Mouse (Mus musculus) heart, postnatal 36 days (tissue): ENCODE results near the gene Slc25a41. TPM values are rescaled to one million over a fixed set of nuclear protein-coding genes. Genes with fewer than 3 reads are reported as not detected.
A peak's percentile ranks its signal among the peaks of the same experiment; 100 is the strongest.
"Not testable (repeated sequence)": the region's sequence is repeated elsewhere in the genome, so short reads cannot be mapped to it uniquely, and the experiment has no call there.

Experiments
- DNase-seq, 2 experiments: peaks; one replicate each; pipeline ENCODE4 v3.0.0; 2021 to 2022
- intact Hi-C: fragments of 180-260 bp; cut with DNase I; formaldehyde crosslinking; loops from one replicate; pipeline ENCODE4 v1.15.1; 2025
- total RNA-seq, 2 experiments: library from RNA; stranded (reverse); gene quantifications; 2 replicates each; pipeline ENCODE4 v1.2.3; 2021

Gene Slc25a41
- total RNA-seq, 2 experiments from 2014 or later, result not detected

DNA sequence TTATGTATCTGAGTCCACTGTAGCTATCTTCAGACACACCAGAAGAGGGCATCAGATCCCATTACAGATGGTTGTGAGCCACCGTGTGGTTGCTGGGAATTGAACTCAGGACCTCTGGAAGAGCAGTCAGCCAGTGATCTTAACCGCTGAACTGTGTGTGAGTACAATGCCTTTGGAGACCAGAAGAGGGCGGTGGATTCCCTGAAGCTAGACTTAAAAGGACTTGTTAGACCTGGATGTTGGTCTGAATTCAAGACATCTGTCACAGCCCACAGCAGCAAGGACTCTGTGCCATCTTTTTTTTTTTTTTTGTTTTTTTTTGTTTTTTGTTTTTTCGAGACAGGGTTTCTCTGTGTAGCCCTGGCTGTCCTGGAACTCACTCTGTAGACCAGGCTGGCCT lies 10.2 kb upstream of the Slc25a41 start:
- DNase-seq, intact Hi-C loops: not testable (repeated sequence)

- intact Hi-C loops, result no loop called here
- no peak for DNase-seq
These were observed 7.4 kb upstream of the Slc25a41 start for GRCm38 (mm10) chr17:57048816-57049215.

GRCm38 (mm10) chr17:57047406-57047805 lies 6.0 kb upstream of the Slc25a41 start:
- no peak for DNase-seq
- intact Hi-C loops, result no loop called here

- intact Hi-C loops, result no loop called here
These were observed 2.5 kb downstream of the Slc25a41 start for GRCm38 (mm10) chr17:57038978-57039377.

GRCm38 (mm10) chr17:57032854-57033253 lies 8.6 kb downstream of the Slc25a41 start:
- no peak for DNase-seq
- intact Hi-C loops, result loop anchor here (1.0 kb wide), 1 partner anchor 26 kb away; the partner anchor contains the start of genes Crb3 and Slc25a23

More at GRCm38 (mm10) chr17:57038978-57039377, 2.5 kb downstream of the Slc25a41 start:
- no peak for DNase-seq

DNA sequence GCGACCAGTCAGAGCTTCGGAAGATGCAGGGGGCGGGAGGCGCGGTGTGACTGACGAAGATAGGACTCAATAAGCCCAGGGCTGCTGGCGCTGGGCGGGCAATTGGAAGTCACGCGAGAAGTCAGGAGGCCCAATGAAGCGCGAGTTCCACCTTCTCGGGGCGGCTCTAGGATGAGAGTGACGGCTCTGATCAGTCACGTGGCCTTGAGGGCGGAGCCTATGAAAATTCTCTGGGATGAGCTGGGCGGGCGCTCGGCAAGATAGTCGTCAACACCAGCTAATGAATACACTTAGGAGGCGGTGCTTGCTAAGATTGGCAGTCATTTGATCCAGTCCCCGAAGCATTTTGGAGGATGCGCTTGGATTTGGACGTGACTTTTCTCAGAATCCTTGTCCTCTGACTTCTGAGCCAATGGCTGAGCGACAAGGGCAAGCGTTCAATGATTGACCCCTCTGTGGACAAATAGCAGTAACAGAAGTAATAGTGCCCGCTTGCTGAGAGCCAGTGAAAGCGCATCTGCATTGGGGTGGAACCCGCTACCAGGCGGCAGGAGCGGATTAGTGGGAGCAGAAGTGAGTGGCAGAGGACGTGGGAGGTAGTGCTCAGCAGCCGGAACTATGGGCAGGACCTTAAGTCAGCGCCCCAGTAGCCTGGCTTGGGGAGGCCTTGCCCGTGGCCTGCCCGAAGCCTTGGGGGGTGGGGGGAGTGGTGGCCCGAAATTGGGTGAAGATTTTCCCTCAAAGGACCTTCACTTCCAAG lies 9.6 kb downstream of the Slc25a41 start:
- peak; percentile 98 for DNase-seq
- intact Hi-C loops, result no loop called here

DNA sequence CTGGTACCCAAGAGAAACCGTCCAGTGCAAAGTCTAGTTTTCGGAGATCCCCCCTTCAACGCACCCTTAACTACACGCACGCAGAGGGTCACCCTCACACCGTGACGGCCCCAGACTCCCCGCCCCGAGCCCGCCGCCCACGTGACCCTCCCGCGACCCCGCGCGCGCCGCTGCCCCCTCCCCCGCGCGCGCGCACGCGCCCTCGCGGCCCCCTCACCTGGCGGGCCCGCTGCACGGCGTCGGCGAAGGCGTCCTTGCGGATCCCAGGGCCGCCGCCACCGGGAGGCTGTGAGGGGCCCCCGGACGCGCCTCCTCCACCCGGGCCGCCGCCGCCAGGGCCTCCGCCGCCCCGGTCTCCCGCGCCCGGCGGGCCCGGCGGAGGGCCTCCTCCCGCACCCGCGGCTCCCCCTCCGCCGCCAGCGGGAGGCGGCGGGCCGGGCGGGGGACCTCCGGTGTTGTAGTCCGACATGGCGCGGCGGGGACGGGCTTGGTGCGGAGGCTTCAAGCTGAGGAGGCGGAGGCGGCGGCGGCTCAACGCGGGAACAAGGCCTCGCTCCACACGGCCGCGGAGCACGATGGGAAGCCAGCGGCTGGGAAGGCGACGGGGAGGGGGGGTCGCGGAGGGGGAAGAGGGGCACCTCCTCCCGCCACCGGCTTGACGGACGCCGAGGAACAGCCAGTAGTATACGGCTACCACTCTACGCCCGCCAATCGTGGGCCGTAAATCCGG lies 10.4 kb downstream of the Slc25a41 start, which contains the start of gene Khsrp:
Gene Khsrp (minus strand): TSS at position 592 of the 730 bp plus-strand sequence.
- peak in 1 of 2 experiments; percentile 16 for DNase-seq
- intact Hi-C loops, result loop anchor here (1.0 kb wide), 2 partner anchors 18 to 41 kb away; partner anchors contain the start of gene Clpp

- peak in 1 of 2 experiments; percentile 20 for DNase-seq
- intact Hi-C loops, result loop anchor here (1.0 to 5.0 kb wide), 3 partner anchors 16 to 92 kb away; partner anchors contain the start of genes Clpp and Mllt1
These were observed 11.8 kb downstream of the Slc25a41 start for GRCm38 (mm10) chr17:57029691-57030090.

DNA sequence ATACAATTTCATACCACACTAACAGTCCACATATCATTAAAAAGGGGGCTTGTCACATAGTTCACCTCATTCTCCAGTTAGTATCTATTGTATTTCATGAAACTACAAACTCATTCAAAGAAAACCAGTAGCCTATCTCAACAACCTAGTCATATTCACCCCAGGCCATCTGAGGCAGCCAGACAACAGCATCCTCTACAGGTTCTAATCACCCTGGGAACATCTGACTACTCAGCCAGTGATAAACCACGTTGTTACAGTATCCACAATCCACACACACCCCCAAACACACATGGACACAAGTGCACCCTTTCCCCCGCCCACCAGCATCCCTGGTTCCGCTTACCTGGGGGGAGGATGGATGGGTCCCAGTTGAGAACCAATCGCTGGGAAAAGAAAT lies 14.0 kb downstream of the Slc25a41 start:
- no peak for DNase-seq
- intact Hi-C loops, result loop anchor here (5.0 kb wide), 1 partner anchor 90 kb away; the partner anchor contains the start of gene Mllt1

GRCm38 (mm10) chr17:57020960-57021359 lies 20.5 kb downstream of the Slc25a41 start:
- no peak for DNase-seq
- intact Hi-C loops, result no loop called here

DNA sequence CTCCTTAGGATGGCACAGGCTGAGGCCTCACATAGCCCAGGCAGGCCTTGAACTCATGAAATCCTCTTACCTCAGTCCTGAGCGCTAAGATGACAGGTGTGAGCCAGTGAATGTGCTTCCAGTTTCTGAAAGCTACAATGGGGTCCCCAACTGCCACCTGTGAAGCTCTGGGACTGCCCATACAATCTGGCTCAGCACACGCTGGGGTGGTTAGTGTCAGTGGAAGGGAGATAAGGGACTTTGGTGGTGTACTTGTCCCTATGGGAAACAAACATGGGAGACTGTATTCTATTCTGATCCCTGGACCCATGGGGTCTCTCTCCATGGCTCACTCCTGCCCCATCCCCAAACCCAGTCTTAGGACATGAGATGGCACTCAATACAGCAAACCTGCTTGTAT lies 21.8 kb downstream of the Slc25a41 start:
- DNase-seq, result no peak
- intact Hi-C loops, result no loop called here

GRCm38 (mm10) chr17:57012245-57012795 lies 29.1 kb downstream of the Slc25a41 start:
- no peak for DNase-seq
- intact Hi-C loops, result no loop called here

DNA sequence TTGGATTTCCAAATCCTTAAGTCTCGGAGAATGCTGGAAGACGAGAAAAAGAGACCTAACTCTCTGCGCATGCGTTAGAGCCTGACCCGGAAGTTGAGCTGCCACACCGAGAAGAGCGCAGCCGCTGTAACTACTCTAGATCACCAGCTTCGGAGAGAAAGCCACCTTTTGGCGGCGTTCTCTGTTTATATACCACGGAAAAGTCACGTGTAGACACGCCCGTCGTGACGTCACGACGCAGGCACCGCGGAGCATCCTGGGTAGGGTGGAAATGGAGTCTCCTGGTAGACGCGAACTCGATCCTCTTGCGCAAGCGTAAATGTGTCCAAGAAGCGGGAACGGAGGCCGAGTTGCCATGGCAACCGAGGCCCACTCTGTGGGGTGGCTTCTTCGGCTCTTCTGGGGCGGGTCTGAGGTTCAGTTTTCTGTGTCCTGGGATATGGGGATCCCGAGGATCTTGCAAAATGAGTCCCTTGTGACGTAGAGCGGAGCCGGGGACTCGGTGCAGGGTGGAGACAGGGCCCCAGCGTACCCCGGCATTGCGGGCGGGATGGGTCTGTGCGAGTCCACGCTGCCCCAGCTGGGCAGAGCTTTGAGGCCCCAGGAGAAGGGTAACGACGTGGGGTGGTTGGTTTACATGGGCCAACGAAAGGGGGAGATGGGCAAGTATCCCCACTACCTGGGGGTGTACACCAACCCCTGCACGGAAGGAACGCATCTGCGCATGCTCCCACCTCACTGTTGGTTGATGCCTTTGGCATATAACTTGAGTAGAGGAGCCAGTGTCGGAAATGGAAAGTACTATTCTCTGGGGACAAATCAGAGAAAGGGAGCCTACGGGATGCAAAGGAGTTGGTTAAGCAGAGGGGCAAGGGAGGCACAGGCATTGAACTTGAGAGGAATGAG lies 30.0 kb downstream of the Slc25a41 start, which contains the start of the genes Gtf2f1 and Gm17949:
Gene Gtf2f1 (minus strand): TSS at position 53 of the 906 bp plus-strand sequence.
Gene Gm17949 (plus strand): TSS at position 234 of the 906 bp plus-strand sequence.
- intact Hi-C loops, result loop anchor here (2.0 kb wide), 1 partner anchor 21 kb away; the partner anchor contains the start of gene Clpp
- peak; percentile 88 to 93 for DNase-seq

DNA sequence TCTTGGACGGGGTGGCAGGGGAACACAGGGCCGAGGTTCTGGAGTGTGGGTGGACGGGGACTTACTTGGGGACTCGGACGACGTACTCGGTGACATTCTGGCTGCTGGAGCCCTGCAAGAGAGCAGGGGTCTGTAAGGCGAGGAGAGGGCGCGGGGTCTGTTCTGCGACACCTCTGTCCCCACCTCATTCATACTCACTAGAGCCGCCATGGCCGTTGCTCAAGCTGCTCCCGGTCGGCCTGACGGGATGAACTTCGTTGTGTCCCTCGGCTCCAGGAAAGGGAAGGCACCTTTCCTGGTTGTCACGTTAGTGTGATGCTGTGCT lies 30.6 kb downstream of the Slc25a41 start:
- no peak for DNase-seq
- intact Hi-C loops, result loop anchor here (2.0 kb wide), 1 partner anchor 20 kb away; the partner anchor contains the start of gene Clpp

DNA sequence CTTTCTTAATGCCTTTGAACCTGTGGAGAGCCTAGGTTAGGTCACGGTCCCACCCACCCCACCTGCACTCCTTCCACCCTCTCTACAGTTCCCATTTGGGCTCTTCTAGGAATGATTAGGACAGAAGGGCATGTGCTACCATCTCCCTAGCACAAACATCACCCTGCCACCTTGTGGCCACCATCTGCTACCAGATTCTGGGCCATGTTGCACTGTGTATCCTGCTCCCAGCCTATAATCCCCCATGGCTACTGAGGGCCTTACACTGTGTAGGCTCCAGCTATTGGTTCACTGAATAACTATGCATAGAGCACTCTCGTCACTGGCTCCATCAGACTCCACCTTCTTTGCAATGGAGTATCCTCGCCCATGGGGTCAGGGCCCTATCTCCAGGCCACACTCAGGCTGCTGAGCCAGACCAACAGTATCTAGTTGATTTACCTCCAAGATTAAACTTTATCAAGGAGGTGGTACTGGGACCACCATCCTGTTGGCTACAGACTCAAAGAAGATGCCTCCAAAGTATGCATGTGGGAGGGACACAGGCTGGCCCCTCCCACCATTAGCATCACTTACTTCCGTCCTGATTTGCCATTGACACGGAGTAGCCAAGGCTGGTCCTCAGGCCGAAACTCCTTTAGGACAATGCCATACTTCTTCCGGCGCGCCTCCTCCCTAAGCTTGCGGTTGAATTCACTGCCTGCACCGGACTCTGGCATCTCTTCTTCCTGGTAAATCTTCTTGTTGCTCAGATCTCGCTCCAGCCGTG lies 34.1 kb downstream of the Slc25a41 start:
- no peak for DNase-seq
- intact Hi-C loops, result no loop called here

DNA sequence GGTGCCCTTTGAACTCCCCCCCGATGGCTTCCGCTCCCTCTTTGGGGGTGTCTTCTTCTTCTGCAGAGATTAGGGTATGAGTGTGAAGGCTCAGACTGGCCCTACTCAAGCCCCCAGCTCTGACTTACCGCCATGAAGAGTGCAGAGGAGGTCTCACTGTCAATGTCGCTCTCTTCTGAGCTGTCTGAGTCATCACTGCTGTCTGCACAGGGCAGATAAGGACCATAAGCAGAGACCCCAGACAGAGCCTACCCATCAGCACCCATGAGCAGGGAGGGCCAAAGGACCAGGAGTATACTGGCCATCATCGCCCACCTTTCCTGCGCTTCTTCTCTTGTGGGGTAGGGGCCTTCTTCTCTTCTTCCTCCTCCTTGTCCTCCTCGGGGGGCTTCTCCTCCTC lies 37.5 kb downstream of the Slc25a41 start:
- intact Hi-C loops, result loop anchor here (1.0 kb wide), 1 partner anchor 114 kb away; no protein-coding TSS in a partner anchor
- no peak for DNase-seq

DNA sequence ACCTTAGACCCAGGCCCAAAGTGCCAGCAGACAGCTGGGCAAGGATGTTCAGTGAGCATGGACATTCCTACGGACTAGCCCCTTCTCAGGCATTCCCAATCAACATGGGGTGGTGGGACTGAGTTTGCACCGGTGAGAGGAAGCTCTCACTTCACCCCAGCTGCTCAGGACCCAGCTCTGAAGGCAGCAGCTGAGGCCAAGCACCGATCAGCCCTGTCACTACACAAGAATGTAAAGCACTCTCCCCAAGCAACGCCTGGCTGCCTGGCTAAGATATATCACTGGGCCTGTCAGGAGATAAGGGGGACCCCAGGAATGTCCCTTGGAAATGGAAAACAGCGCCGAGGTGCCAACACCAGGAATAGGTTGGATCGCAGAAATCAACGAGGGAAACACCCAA lies 40.2 kb downstream of the Slc25a41 start:
- intact Hi-C loops, result no loop called here
- no peak for DNase-seq

GRCm38 (mm10) chr17:56999968-57000609 lies 41.4 kb downstream of the Slc25a41 start, which contains the start of gene Pspn:
Gene Pspn, minus strand, starts transcription at chr17:57000018.
- intact Hi-C loops, result loop anchor here (10.0 kb wide), 1 partner anchor 255 kb away; no protein-coding TSS in a partner anchor
- DNase-seq, result no peak
